Mouse (Mus musculus) megakaryocyte, embryonic 14.5 days (primary cell): ENCODE measurements around the gene Lekr1. TPM values are rescaled to one million over a fixed set of nuclear protein-coding genes. Genes with fewer than 3 reads are reported as not detected.

Experiments used
- H3K27me3 ChIP-seq: replicated peaks from 2 replicates; pipeline ENCODE3; 2012; ENCODE audit warnings: inconsistent platforms
- H3K36me3 ChIP-seq: replicated peaks from 2 replicates; pipeline ENCODE3; 2012; ENCODE audit warnings: low read length, inconsistent platforms, mixed read lengths
- H3K4me1 ChIP-seq: 2 replicates; pipeline ENCODE4 v1.6.1; 2012; ENCODE audit warnings: inconsistent platforms
- H3K4me3 ChIP-seq: replicated peaks from 2 replicates; pipeline ENCODE3; 2012; ENCODE audit warnings: moderate library complexity, mild to moderate bottlenecking, inconsistent platforms
- H3K9me3 ChIP-seq: 2 replicates; pipeline ENCODE4 v1.6.1; 2012; ENCODE audit warnings: inconsistent platforms
- FLI1 ChIP-seq: IDR thresholded peaks from 2 replicates; pipeline ENCODE4 v1.6.1; 2012; ENCODE audit warnings: low read length, inconsistent platforms, mixed read lengths
- GATA1 ChIP-seq: IDR thresholded peaks from 3 replicates; pipeline ENCODE4 v1.6.1; 2012; ENCODE audit warnings: mixed read lengths, low read length, inconsistent platforms, borderline replicate concordance
- polyA plus RNA-seq: library from polyadenylated mRNA; stranded (reverse); fragments of >175 nt; gene quantifications from 2 replicates; pipeline ENCODE4 v1.2.3, GENCODE M21; 2012; ENCODE audit warnings: low replicate concordance; ENCODE audit not compliant: insufficient read depth

Lekr1 gene
- polyA plus RNA-seq, 1 experiment: 1.2 TPM

- H3K27me3 ChIP-seq: no peaks in the 10 kb centered on the region
- no peaks in the 10 kb centered on the region for H3K9me3 ChIP-seq
- H3K36me3 ChIP-seq: peaks cover 15% of the 10 kb centered on the region
- no peak overlapping the region for H3K4me3 ChIP-seq
- TF ChIP-seq FLI1 (no peak), GATA1 (no peak)
- H3K4me1 ChIP-seq: peaks cover 18% of the 10 kb centered on the region
These were observed 7.7 kb downstream of the Lekr1 start for GRCm38 (mm10) chr3:65673725-65674124.

- no peaks in the 10 kb centered on the region for H3K9me3 ChIP-seq
- no peaks in the 10 kb centered on the region for H3K27me3 ChIP-seq
- H3K4me1 ChIP-seq: peaks cover 8% of the 10 kb centered on the region
- TF ChIP-seq FLI1: no peak
- no peak for TF ChIP-seq GATA1
- no peak overlapping the region for H3K4me3 ChIP-seq
- no peaks in the 10 kb centered on the region for H3K36me3 ChIP-seq
These were observed 14.6 kb downstream of the Lekr1 start for GRCm38 (mm10) chr3:65680612-65681011.

GRCm38 (mm10) chr3:65689705-65690104, 23.7 kb downstream of the Lekr1 start:
- no peaks in the 10 kb centered on the region for H3K27me3 ChIP-seq
- H3K4me1 ChIP-seq: no peaks in the 10 kb centered on the region
- peaks cover 2% of the 10 kb centered on the region for H3K36me3 ChIP-seq
- TF ChIP-seq FLI1: no peak
- TF ChIP-seq GATA1: no peak
- peaks cover 5% of the 10 kb centered on the region; the same call in 1 of the 2 replicates for H3K9me3 ChIP-seq
- H3K4me3 ChIP-seq: no peak overlapping the region

GRCm38 (mm10) chr3:65690850-65691249, 24.8 kb downstream of the Lekr1 start:
- no peak overlapping the region for H3K4me3 ChIP-seq
- H3K4me1 ChIP-seq: no peaks in the 10 kb centered on the region
- TF ChIP-seq GATA1 (no peak), FLI1 (no peak)
- H3K36me3 ChIP-seq: peaks cover 2% of the 10 kb centered on the region
- peaks cover 5% of the 10 kb centered on the region; the same call in 1 of the 2 replicates for H3K9me3 ChIP-seq
- no peaks in the 10 kb centered on the region for H3K27me3 ChIP-seq

GRCm38 (mm10) chr3:65699704-65700103, 33.7 kb downstream of the Lekr1 start:
- H3K4me1 ChIP-seq: no peaks in the 10 kb centered on the region
- H3K27me3 ChIP-seq: no peaks in the 10 kb centered on the region
- no peaks in the 10 kb centered on the region for H3K9me3 ChIP-seq
- TF ChIP-seq GATA1: no peak
- no peak for TF ChIP-seq FLI1
- no peaks in the 10 kb centered on the region for H3K36me3 ChIP-seq
- no peak overlapping the region for H3K4me3 ChIP-seq

GRCm38 (mm10) chr3:65714372-65714771, 48.3 kb downstream of the Lekr1 start:
- H3K4me1 ChIP-seq: no peaks in the 10 kb centered on the region
- peaks cover 2% of the 10 kb centered on the region for H3K27me3 ChIP-seq
- no peak overlapping the region for H3K4me3 ChIP-seq
- H3K9me3 ChIP-seq: no peaks in the 10 kb centered on the region
- no peaks in the 10 kb centered on the region for H3K36me3 ChIP-seq
- TF ChIP-seq FLI1: no peak
- TF ChIP-seq GATA1: no peak

GRCm38 (mm10) chr3:65717406-65717805, 51.4 kb downstream of the Lekr1 start:
- Histone ChIP-seq H3K27me3 (no peaks in the 10 kb centered on the region), H3K9me3 (no peaks in the 10 kb centered on the region), H3K4me3 (no peak overlapping the region), H3K36me3 (no peaks in the 10 kb centered on the region), H3K4me1 (no peaks in the 10 kb centered on the region)
- TF ChIP-seq GATA1 (no peak), FLI1 (no peak)

GRCm38 (mm10) chr3:65722897-65723296, 56.9 kb downstream of the Lekr1 start:
- no peaks in the 10 kb centered on the region for H3K27me3 ChIP-seq
- H3K36me3 ChIP-seq: no peaks in the 10 kb centered on the region
- no peaks in the 10 kb centered on the region for H3K9me3 ChIP-seq
- H3K4me1 ChIP-seq: no peaks in the 10 kb centered on the region
- TF ChIP-seq FLI1: no peak
- TF ChIP-seq GATA1: no peak
- H3K4me3 ChIP-seq: no peak overlapping the region

GRCm38 (mm10) chr3:65723664-65724063, 57.6 kb downstream of the Lekr1 start:
- Histone ChIP-seq H3K4me1 (no peaks in the 10 kb centered on the region), H3K4me3 (no peak overlapping the region), H3K9me3 (no peaks in the 10 kb centered on the region), H3K27me3 (no peaks in the 10 kb centered on the region), H3K36me3 (no peaks in the 10 kb centered on the region)
- TF ChIP-seq GATA1 (no peak), FLI1 (no peak)

GRCm38 (mm10) chr3:65737816-65738215, 71.8 kb downstream of the Lekr1 start:
- Histone ChIP-seq H3K27me3 (no peaks in the 10 kb centered on the region), H3K36me3 (no peaks in the 10 kb centered on the region), H3K4me1 (no peaks in the 10 kb centered on the region), H3K4me3 (no peak overlapping the region), H3K9me3 (no peaks in the 10 kb centered on the region)
- TF ChIP-seq GATA1 (no peak), FLI1 (no peak)

- no peak overlapping the region for H3K4me3 ChIP-seq
- no peak for TF ChIP-seq FLI1
- TF ChIP-seq GATA1: no peak
- no peaks in the 10 kb centered on the region for H3K4me1 ChIP-seq
- no peaks in the 10 kb centered on the region for H3K9me3 ChIP-seq
- no peaks in the 10 kb centered on the region for H3K27me3 ChIP-seq
- no peaks in the 10 kb centered on the region for H3K36me3 ChIP-seq
These were observed 78.9 kb downstream of the Lekr1 start for GRCm38 (mm10) chr3:65744936-65745335.
